Mouse (Mus musculus): Measurements from ENCODE around the gene Zfp62. TPM values are rescaled to one million over a fixed set of nuclear protein-coding genes. Genes with fewer than 3 reads are reported as not detected.

Zfp62 gene
- polyA plus RNA-seq, 1 experiment from 2014 or later: 36.9 TPM

DNA sequence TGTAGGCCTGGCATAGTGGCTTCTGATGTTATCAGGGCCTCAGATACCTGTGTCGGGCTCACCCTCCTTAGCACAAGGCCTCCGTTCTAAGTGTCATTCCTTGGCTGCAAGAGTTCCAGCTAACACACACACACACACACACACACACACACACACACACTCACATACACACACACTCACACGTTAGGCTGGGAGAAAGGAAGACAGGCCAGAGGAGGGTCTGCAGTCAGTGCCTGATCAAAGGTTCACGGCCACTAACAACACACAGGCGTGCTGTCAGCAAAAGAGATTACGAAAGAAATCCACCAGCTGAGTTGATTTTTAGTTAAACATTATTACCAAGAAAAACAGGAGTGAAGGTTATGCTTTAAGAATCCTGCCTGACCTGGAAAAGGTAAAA, 63.6 kb downstream of the Zfp62 start:
- Histone ChIP-seq H3K4me1 (0 out of 2 replicates have a peak, but pooled peaks cover 3% of the 10 kb centered on the region), H3K9ac (no peak overlapping the region), H3K9me3 (no peaks in the 10 kb centered on the region), H3K4me3 (no peak overlapping the region), H3K27ac (no peak overlapping the region), H3K4me2 (no peak overlapping the region), H3K27me3 (no peaks in the 10 kb centered on the region), H3K36me3 (peaks cover 28% of the 10 kb centered on the region)
- 74% methylated on average over 6 of the region's 6 CpGs for WGBS
- ATAC-seq (ENCODE audit: insufficient number of reproducible peaks, low FRiP score, low TSS enrichment, low read depth): no peak

GRCm38 (mm10) chr11:49267316-49267715, 64.2 kb downstream of the Zfp62 start:
- WGBS: 83% methylated on average over 10 of the region's 10 CpGs
- no peak overlapping the region for H3K27ac ChIP-seq

GRCm38 (mm10) chr11:49267970-49268579, 65.0 kb downstream of the Zfp62 start:
- peaks cover 16% of the 10 kb centered on the region for H3K36me3 ChIP-seq
- H3K27ac ChIP-seq: no peak overlapping the region
- no peaks in the 10 kb centered on the region for H3K27me3 ChIP-seq
- 81% methylated on average over 15 of the region's 15 CpGs for WGBS
- no peak overlapping the region for H3K9ac ChIP-seq
- H3K9me3 ChIP-seq: no peaks in the 10 kb centered on the region
- no peak overlapping the region for H3K4me2 ChIP-seq
- no peak overlapping the region for H3K4me3 ChIP-seq
- no peak for ATAC-seq (ENCODE audit: insufficient number of reproducible peaks, low FRiP score, low TSS enrichment, low read depth)
- 0 out of 2 replicates have a peak, but pooled peaks cover 2% of the 10 kb centered on the region for H3K4me1 ChIP-seq

More at GRCm38 (mm10) chr11:49267316-49267715, 64.2 kb downstream of the Zfp62 start:
- Histone ChIP-seq H3K4me2 (no peak overlapping the region), H3K4me3 (no peak overlapping the region), H3K36me3 (peaks cover 22% of the 10 kb centered on the region), H3K27me3 (no peaks in the 10 kb centered on the region), H3K9ac (no peak overlapping the region), H3K9me3 (no peaks in the 10 kb centered on the region), H3K4me1 (0 out of 2 replicates have a peak, but pooled peaks cover 3% of the 10 kb centered on the region)
- no peak for ATAC-seq (ENCODE audit: insufficient number of reproducible peaks, low FRiP score, low TSS enrichment, low read depth)

Other genes with a start within 250 kb of the Zfp62 start
- not detected in 2 replicates for gene Olfr56, start 224.4 kb upstream of the Zfp62 start, polyA plus RNA-seq (2015; fragmentation: Nextera tagmentation; extraction: Ambion mirVana)
- 0.64 and 0.66 TPM in 2 replicates for gene 9930111J21Rik1, start 223.9 kb upstream of the Zfp62 start, polyA plus RNA-seq (2015; fragmentation: Nextera tagmentation; extraction: Ambion mirVana)
- not detected in 2 replicates for gene Gm12185, start 211.1 kb upstream of the Zfp62 start, polyA plus RNA-seq (2015; fragmentation: Nextera tagmentation; extraction: Ambion mirVana)
- 0.31 and 0.82 TPM in 2 replicates for gene Tgtp1, start 209.1 kb upstream of the Zfp62 start, polyA plus RNA-seq (2015; fragmentation: Nextera tagmentation; extraction: Ambion mirVana)
- gene 9930111J21Rik2, start 152.1 kb upstream of the Zfp62 start, polyA plus RNA-seq (2015; fragmentation: Nextera tagmentation; extraction: Ambion mirVana): 0.83 and 1.1 TPM in 2 replicates
- 0.13 TPM in 1 of 2 replicates, not detected in the other for gene Tgtp2, start 139.1 kb upstream of the Zfp62 start, polyA plus RNA-seq (2015; fragmentation: Nextera tagmentation; extraction: Ambion mirVana)
- gene Ifi47, start 126.7 kb upstream of the Zfp62 start, polyA plus RNA-seq (2015; fragmentation: Nextera tagmentation; extraction: Ambion mirVana): 1.4 and 1.7 TPM in 2 replicates
- gene Olfr1396, start 88.4 kb upstream of the Zfp62 start, polyA plus RNA-seq (2015; fragmentation: Nextera tagmentation; extraction: Ambion mirVana): not detected in 2 replicates
- not detected in 2 replicates for gene Olfr1395, start 61.0 kb upstream of the Zfp62 start, polyA plus RNA-seq (2015; fragmentation: Nextera tagmentation; extraction: Ambion mirVana)
- not detected in 2 replicates for gene Olfr1394, start 48.9 kb upstream of the Zfp62 start, polyA plus RNA-seq (2015; fragmentation: Nextera tagmentation; extraction: Ambion mirVana)
- 1.8 and 2.0 TPM in 2 replicates for gene Btnl9, start 16.1 kb upstream of the Zfp62 start, polyA plus RNA-seq (2015; fragmentation: Nextera tagmentation; extraction: Ambion mirVana)
- 74.6 and 81.3 TPM in 2 replicates for gene Mgat1, start 40.9 kb downstream of the Zfp62 start, polyA plus RNA-seq (2015; fragmentation: Nextera tagmentation; extraction: Ambion mirVana)
- not detected in 2 replicates for gene Olfr1393, start 75.0 kb downstream of the Zfp62 start, polyA plus RNA-seq (2015; fragmentation: Nextera tagmentation; extraction: Ambion mirVana)
- 0.10 and 0.11 TPM in 2 replicates for gene Olfr1392, start 82.0 kb downstream of the Zfp62 start, polyA plus RNA-seq (2015; fragmentation: Nextera tagmentation; extraction: Ambion mirVana)
- not detected in 2 replicates for gene Olfr10, start 101.4 kb downstream of the Zfp62 start, polyA plus RNA-seq (2015; fragmentation: Nextera tagmentation; extraction: Ambion mirVana)
- gene Olfr1391, start 119.5 kb downstream of the Zfp62 start, polyA plus RNA-seq (2015; fragmentation: Nextera tagmentation; extraction: Ambion mirVana): not detected in 2 replicates
- gene Olfr1390, start 131.9 kb downstream of the Zfp62 start, polyA plus RNA-seq (2015; fragmentation: Nextera tagmentation; extraction: Ambion mirVana): not detected in 2 replicates
- gene Olfr1389, start 219.8 kb downstream of the Zfp62 start, polyA plus RNA-seq (2015; fragmentation: Nextera tagmentation; extraction: Ambion mirVana): not detected in 2 replicates
- 0.06 TPM in 1 of 2 replicates, not detected in the other for gene Olfr1388, start 233.3 kb downstream of the Zfp62 start, polyA plus RNA-seq (2015; fragmentation: Nextera tagmentation; extraction: Ambion mirVana)

Measured in limb, embryonic 15.5 days (tissue).